In the genomic region with DNA sequence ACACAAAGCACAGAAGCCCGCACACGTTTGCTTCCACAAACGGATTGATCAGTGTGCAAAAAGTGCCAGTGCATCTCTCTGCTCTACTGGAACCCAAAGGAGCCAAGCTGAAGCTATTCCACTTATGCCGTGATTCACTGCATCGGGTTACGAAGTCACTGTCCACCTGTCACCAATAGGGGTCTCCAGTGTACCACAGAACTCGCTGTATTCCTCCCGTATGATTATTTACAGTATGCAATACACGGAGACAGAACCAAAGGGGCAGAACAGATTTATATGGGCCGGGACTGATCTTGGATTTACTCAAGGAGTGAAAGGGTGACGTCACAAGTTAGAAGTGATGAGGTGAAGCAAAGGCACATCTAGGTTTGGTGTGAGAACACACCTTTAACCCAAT, we compare ENCODE assay signal across 8 mouse cellular contexts.
DNase-seq lines count a peak whose midpoint lies in the region; ATAC-seq and TF ChIP-seq lines count a peak whose summit lies in the region.

No protein-coding gene starts in this region.

- peaks cover 22% of the 10 kb centered on the region; the same call in 1 of the 2 replicates for H3K27me3 ChIP-seq in embryonic facial prominence, embryonic 15.5 days
- H3K27me3 ChIP-seq in heart, embryonic 12.5 days (replicated peaks): peaks cover 23% of the 10 kb centered on the region
- H3K27me3 ChIP-seq in limb, embryonic 10.5 days (ENCODE audit: low read depth, poor library complexity, severe bottlenecking): peaks cover 70% of the 10 kb centered on the region
- peaks cover 9% of the 10 kb centered on the region; the same call in 1 of the 2 replicates for H3K27me3 ChIP-seq in midbrain, postnatal 0 days (ENCODE audit: insufficient read depth, low read length)

- DNase-seq in CD4-positive helper T cell, adult 2 months (ENCODE audit: low read depth, low spot score): peak; percentile 21
- peak; percentile 73 for DNase-seq in kidney, adult 9 months
- DNase-seq in limb, embryonic 10.5 days (ENCODE audit: low spot score): peak; percentile 65
- peak; percentile 93 for DNase-seq in midbrain, postnatal 0 days (ENCODE audit: low spot score)
- peak; percentile 9 for DNase-seq in testis, postnatal 14 days (ENCODE audit: low spot score)

- WGBS in bone marrow, adult 2 months: 5% methylated on average over 11 of the region's 11 CpGs
- 3% methylated on average over 11 of the region's 11 CpGs for WGBS in embryonic facial prominence, embryonic 15.5 days
- WGBS in heart, embryonic 12.5 days: 4% methylated on average over 11 of the region's 11 CpGs
- 5% methylated on average over 11 of the region's 11 CpGs for WGBS in limb, embryonic 10.5 days
- 6% methylated on average over 11 of the region's 11 CpGs for WGBS in midbrain, postnatal 0 days

- no peak overlapping the region for H3K4me2 ChIP-seq in embryonic facial prominence, embryonic 15.5 days (replicated peaks)
- H3K4me2 ChIP-seq in heart, embryonic 12.5 days: peak overlapping the region; percentile 57
- H3K4me2 ChIP-seq in midbrain, postnatal 0 days (ENCODE audit: low read depth, low read length, poor library complexity, severe bottlenecking): peak overlapping the region; percentile 21; the same call in 1 of the 2 replicates

- H3K36me3 ChIP-seq in embryonic facial prominence, embryonic 15.5 days: no peaks in the 10 kb centered on the region
- no peaks in the 10 kb centered on the region for H3K36me3 ChIP-seq in heart, embryonic 12.5 days
- H3K36me3 ChIP-seq in limb, embryonic 10.5 days: no peaks in the 10 kb centered on the region
- no peaks in the 10 kb centered on the region for H3K36me3 ChIP-seq in midbrain, postnatal 0 days (ENCODE audit: insufficient read depth, low read length)

- no peak for TF ChIP-seq POLR2A in bone marrow, adult 2 months (IDR thresholded peaks at IDR 0.05; ENCODE audit: borderline replicate concordance, control insufficient read depth, low read depth, low read length)

- H3K4me1 ChIP-seq in bone marrow, adult 2 months (ENCODE audit: control insufficient read depth, insufficient read depth, low read length): no peaks in the 10 kb centered on the region
- H3K4me1 ChIP-seq in embryonic facial prominence, embryonic 15.5 days: no peaks in the 10 kb centered on the region
- H3K4me1 ChIP-seq in heart, embryonic 12.5 days (replicated peaks): no peaks in the 10 kb centered on the region
- peaks cover 42% of the 10 kb centered on the region for H3K4me1 ChIP-seq in limb, embryonic 10.5 days
- 0 out of 2 replicates have a peak, but pooled peaks cover 2% of the 10 kb centered on the region for H3K4me1 ChIP-seq in midbrain, postnatal 0 days (ENCODE audit: insufficient read depth, low read length)

- TF ChIP-seq CTCF in bone marrow, adult 2 months (IDR thresholded peaks at IDR 0.05; ENCODE audit: control insufficient read depth, insufficient read depth, low read length): 0 out of 2 replicates have a peak, but pooled peaks have one; percentile 23
- peak; percentile 98 for TF ChIP-seq CTCF in midbrain, postnatal 0 days (IDR thresholded peaks at IDR 0.05)

- H3K9me3 ChIP-seq in embryonic facial prominence, embryonic 15.5 days (replicated peaks): no peaks in the 10 kb centered on the region
- H3K9me3 ChIP-seq in heart, embryonic 12.5 days (replicated peaks): no peaks in the 10 kb centered on the region
- no peaks in the 10 kb centered on the region for H3K9me3 ChIP-seq in limb, embryonic 10.5 days (replicated peaks)
- no peaks in the 10 kb centered on the region for H3K9me3 ChIP-seq in midbrain, postnatal 0 days (ENCODE audit: low read length)

- peak; percentile 79; the same call in 1 of the 2 replicates for ATAC-seq in embryonic facial prominence, embryonic 15.5 days (ENCODE audit: insufficient number of reproducible peaks, low FRiP score, low TSS enrichment, low read depth)
- ATAC-seq in heart, embryonic 12.5 days (ENCODE audit: insufficient number of reproducible peaks, low FRiP score): no peak
- peak; percentile 70 for ATAC-seq in midbrain, postnatal 0 days (ENCODE audit: low FRiP score)

- H3K4me3 ChIP-seq in bone marrow, adult 2 months (replicated peaks; ENCODE audit: control insufficient read depth, low read depth, low read length): no peak overlapping the region
- H3K4me3 ChIP-seq in embryonic facial prominence, embryonic 15.5 days (replicated peaks): no peak overlapping the region
- H3K4me3 ChIP-seq in heart, embryonic 12.5 days: no peak overlapping the region
- H3K4me3 ChIP-seq in limb, embryonic 10.5 days: no peak overlapping the region
- H3K4me3 ChIP-seq in midbrain, postnatal 0 days (ENCODE audit: low read depth, low read length): no peak overlapping the region

- H3K27ac ChIP-seq in bone marrow, adult 2 months (ENCODE audit: control insufficient read depth, insufficient read depth, low read depth, low read length, poor library complexity): no peak overlapping the region
- H3K27ac ChIP-seq in embryonic facial prominence, embryonic 15.5 days (replicated peaks): no peak overlapping the region
- H3K27ac ChIP-seq in heart, embryonic 12.5 days (ENCODE audit: poor library complexity, severe bottlenecking): no peak overlapping the region
- no peak overlapping the region for H3K27ac ChIP-seq in limb, embryonic 10.5 days
- H3K27ac ChIP-seq in midbrain, postnatal 0 days (ENCODE audit: low read depth, low read length): no peak overlapping the region

- H3K9ac ChIP-seq in embryonic facial prominence, embryonic 15.5 days: no peak overlapping the region
- no peak overlapping the region for H3K9ac ChIP-seq in heart, embryonic 12.5 days
- H3K9ac ChIP-seq in midbrain, postnatal 0 days (replicated peaks; ENCODE audit: low read length, poor library complexity, severe bottlenecking): no peak overlapping the region

Comparison
In these comparisons a context has a peak if more than half of its experiments do, and no peak if none do; other contexts are left out.
1. DNase-seq: peak in every context shown above with its lines; median percentile 93 in midbrain, postnatal 0 days; 73 in kidney, adult 9 months; 65 in limb, embryonic 10.5 days; 21 in CD4-positive helper T cell, adult 2 months; 9 in testis, postnatal 14 days.